Mouse (Mus musculus): ENCODE measurements around the gene Reep1. TPM values are rescaled to one million over a fixed set of nuclear protein-coding genes. Genes with fewer than 3 reads are reported as not detected.

Reep1 gene
- polyA plus RNA-seq, 1 experiment from 2014 or later: 16.8 TPM

DNA sequence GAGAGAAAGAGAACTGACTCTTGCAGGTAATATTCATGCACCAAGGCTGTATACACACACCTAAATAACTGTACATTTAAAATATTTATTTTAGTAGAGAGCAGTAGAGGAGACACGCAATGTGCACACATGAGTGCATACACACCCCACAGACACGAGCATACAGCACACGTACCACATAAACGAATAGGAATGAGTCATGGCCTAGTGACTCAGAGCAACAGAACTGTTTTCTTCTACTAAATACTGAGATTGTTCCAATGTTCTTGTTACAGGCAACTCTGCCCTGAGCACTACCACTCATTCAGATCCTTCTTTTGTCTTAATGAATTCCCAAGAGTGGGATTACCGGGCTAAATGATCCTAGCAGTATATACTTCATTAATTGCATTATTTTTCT lies 70.7 kb downstream of the Reep1 start:
- Histone ChIP-seq H3K4me2 (replicated peaks; ENCODE audit: low read depth, low read length) (no peak overlapping the region), H3K36me3 (ENCODE audit: control insufficient read depth, insufficient read depth, low read length) (no peaks in the 10 kb centered on the region), H3K9ac (replicated peaks; ENCODE audit: low read depth, low read length) (no peak overlapping the region), H3K27me3 (ENCODE audit: control insufficient read depth, insufficient read depth, low read length) (no peaks in the 10 kb centered on the region), H3K9me3 (ENCODE audit: control insufficient read depth, low read depth, low read length) (no peaks in the 10 kb centered on the region), H3K27ac (ENCODE audit: low read length) (no peak overlapping the region), H3K4me3 (ENCODE audit: low read depth, low read length) (no peak overlapping the region), H3K4me1 (ENCODE audit: control insufficient read depth, insufficient read depth, low read length) (no peaks in the 10 kb centered on the region)
- 85% methylated on average over 5 of the region's 5 CpGs for WGBS
- no peak for ATAC-seq (ENCODE audit: insufficient number of reproducible peaks, insufficient read depth, low FRiP score, low read depth)

DNA sequence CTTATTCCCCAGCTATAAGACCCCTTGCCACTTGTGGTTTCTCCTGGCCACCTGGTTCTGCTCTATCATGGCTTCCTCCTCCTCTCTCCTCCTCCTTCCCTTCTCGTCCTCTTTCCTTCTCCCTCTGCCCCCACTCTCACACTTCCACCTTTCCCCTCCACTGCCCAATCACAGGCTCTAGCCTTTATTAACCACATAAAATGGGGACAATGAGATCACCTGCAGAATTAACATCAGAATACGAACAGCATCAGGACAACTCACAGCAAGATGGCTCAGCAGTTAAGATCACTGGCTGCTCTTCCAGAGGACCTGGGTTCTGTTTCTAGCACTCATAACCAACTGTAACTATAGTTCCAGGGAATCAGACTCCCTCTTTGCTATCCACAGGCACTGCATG lies 72.5 kb downstream of the Reep1 start:
- H3K4me3 ChIP-seq (ENCODE audit: low read depth, low read length): no peak overlapping the region
- H3K9ac ChIP-seq (replicated peaks; ENCODE audit: low read depth, low read length): no peak overlapping the region
- no peak overlapping the region for H3K27ac ChIP-seq (ENCODE audit: low read length)
- H3K36me3 ChIP-seq (ENCODE audit: control insufficient read depth, insufficient read depth, low read length): no peaks in the 10 kb centered on the region
- WGBS: 77% methylated on average over 2 of the region's 2 CpGs
- no peaks in the 10 kb centered on the region for H3K9me3 ChIP-seq (ENCODE audit: control insufficient read depth, low read depth, low read length)
- no peak for ATAC-seq (ENCODE audit: insufficient number of reproducible peaks, insufficient read depth, low FRiP score, low read depth)
- H3K4me2 ChIP-seq (replicated peaks; ENCODE audit: low read depth, low read length): no peak overlapping the region
- H3K27me3 ChIP-seq (ENCODE audit: control insufficient read depth, insufficient read depth, low read length): no peaks in the 10 kb centered on the region
- H3K4me1 ChIP-seq (ENCODE audit: control insufficient read depth, insufficient read depth, low read length): no peaks in the 10 kb centered on the region

DNA sequence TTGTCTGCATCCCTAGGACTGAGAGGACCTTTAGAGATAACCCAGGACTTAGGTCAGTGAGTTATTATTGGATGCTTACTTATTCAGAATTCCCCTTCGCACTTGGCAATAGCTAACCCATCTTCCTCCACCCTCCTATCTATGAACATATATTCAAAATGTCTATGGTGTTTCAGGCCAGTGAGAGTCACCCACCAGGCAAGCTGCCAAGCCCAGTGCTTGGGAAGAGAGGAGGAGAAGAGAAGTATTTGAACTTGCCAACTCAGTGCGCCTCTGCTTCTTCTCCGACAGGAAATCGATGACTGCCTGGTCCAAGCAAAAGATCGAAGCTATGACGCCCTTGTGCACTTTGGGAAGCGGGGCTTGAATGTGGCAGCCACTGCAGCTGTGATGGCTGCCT lies 73.1 kb downstream of the Reep1 start:
- no peaks in the 10 kb centered on the region for H3K36me3 ChIP-seq (ENCODE audit: control insufficient read depth, insufficient read depth, low read length)
- 86% methylated on average over 7 of the region's 7 CpGs for WGBS
- no peaks in the 10 kb centered on the region for H3K9me3 ChIP-seq (ENCODE audit: control insufficient read depth, low read depth, low read length)
- no peak overlapping the region for H3K9ac ChIP-seq (replicated peaks; ENCODE audit: low read depth, low read length)
- ATAC-seq (ENCODE audit: insufficient number of reproducible peaks, insufficient read depth, low FRiP score, low read depth): no peak
- H3K27me3 ChIP-seq (ENCODE audit: control insufficient read depth, insufficient read depth, low read length): no peaks in the 10 kb centered on the region
- no peaks in the 10 kb centered on the region for H3K4me1 ChIP-seq (ENCODE audit: control insufficient read depth, insufficient read depth, low read length)
- H3K4me3 ChIP-seq (ENCODE audit: low read depth, low read length): no peak overlapping the region
- H3K27ac ChIP-seq (ENCODE audit: low read length): no peak overlapping the region
- H3K4me2 ChIP-seq (replicated peaks; ENCODE audit: low read depth, low read length): no peak overlapping the region

DNA sequence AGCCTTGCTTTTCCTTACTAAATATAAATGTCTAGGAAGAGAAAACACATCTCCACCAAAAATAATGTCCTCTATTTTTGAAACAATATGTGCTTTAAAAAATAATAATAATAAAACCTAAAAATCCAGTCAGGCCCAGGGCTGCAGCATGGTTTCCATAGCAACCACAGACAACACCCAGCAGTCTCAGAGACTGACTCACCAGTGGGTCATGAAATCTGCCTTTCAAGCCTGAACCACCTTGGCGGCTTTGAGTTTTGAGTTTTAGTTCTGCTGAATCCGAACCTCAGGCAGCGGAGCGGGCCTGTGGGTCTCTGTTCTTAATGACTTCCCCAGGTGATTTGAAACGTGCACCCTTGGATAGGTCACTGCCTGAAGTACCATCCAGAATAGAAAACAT lies 75.8 kb downstream of the Reep1 start:
- Histone ChIP-seq H3K4me3 (ENCODE audit: low read depth, low read length) (no peak overlapping the region), H3K4me1 (ENCODE audit: control insufficient read depth, insufficient read depth, low read length) (no peaks in the 10 kb centered on the region), H3K9ac (replicated peaks; ENCODE audit: low read depth, low read length) (no peak overlapping the region), H3K4me2 (replicated peaks; ENCODE audit: low read depth, low read length) (no peak overlapping the region), H3K9me3 (ENCODE audit: control insufficient read depth, low read depth, low read length) (no peaks in the 10 kb centered on the region), H3K27me3 (ENCODE audit: control insufficient read depth, insufficient read depth, low read length) (no peaks in the 10 kb centered on the region), H3K27ac (ENCODE audit: low read length) (no peak overlapping the region), H3K36me3 (ENCODE audit: control insufficient read depth, insufficient read depth, low read length) (no peaks in the 10 kb centered on the region)
- 92% methylated on average over 5 of the region's 5 CpGs for WGBS
- no peak for ATAC-seq (ENCODE audit: insufficient number of reproducible peaks, insufficient read depth, low FRiP score, low read depth)

DNA sequence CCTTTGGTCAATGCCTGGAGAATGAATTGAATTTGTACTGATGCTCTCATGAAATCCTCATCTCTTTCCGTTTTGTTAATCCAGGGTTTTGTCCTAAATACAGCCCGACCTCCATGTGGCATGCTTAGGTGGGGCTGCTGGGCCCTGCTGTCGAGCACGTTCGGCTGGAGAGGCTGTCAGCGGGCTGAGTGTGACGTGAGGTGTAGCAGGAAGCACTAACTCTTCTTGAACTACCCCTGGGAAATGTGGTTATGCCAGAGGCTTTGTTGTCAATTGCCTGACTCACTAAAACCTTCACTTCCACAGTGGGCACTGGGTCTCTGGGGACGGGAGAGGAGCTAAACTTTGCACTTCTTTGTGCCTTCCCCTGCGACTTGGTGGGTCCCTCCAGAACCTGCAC lies 81.0 kb downstream of the Reep1 start:
- H3K4me1 ChIP-seq (ENCODE audit: control insufficient read depth, insufficient read depth, low read length): no peaks in the 10 kb centered on the region
- ATAC-seq (ENCODE audit: insufficient number of reproducible peaks, insufficient read depth, low FRiP score, low read depth): no peak
- no peak overlapping the region for H3K9ac ChIP-seq (replicated peaks; ENCODE audit: low read depth, low read length)
- WGBS: 70% methylated on average over 9 of the region's 9 CpGs
- no peak overlapping the region for H3K4me2 ChIP-seq (replicated peaks; ENCODE audit: low read depth, low read length)
- no peaks in the 10 kb centered on the region for H3K36me3 ChIP-seq (ENCODE audit: control insufficient read depth, insufficient read depth, low read length)
- H3K4me3 ChIP-seq (ENCODE audit: low read depth, low read length): no peak overlapping the region
- H3K9me3 ChIP-seq (ENCODE audit: control insufficient read depth, low read depth, low read length): no peaks in the 10 kb centered on the region
- no peak overlapping the region for H3K27ac ChIP-seq (ENCODE audit: low read length)
- H3K27me3 ChIP-seq (ENCODE audit: control insufficient read depth, insufficient read depth, low read length): no peaks in the 10 kb centered on the region

DNA sequence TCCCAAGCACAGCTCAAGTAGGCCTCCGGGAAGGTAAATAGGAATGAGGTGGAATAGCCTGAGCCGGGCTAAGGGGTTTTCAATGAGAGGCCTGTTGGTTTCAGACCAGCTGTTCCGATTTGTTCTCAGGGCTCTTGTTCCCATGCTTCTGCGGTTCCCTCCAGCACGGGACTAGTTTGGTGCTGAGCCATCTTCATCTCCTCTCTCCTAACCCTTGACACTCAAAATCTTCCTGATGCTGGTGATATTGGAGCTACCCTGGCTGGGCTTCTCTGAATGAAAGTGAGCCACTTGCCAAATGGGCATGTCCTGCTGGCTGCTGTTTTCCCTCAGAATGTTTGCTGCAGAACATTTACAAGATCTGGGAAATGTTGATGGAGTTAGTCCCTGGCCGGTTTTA lies 84.4 kb downstream of the Reep1 start:
- Histone ChIP-seq H3K4me2 (replicated peaks; ENCODE audit: low read depth, low read length) (no peak overlapping the region), H3K4me3 (ENCODE audit: low read depth, low read length) (no peak overlapping the region), H3K9ac (replicated peaks; ENCODE audit: low read depth, low read length) (no peak overlapping the region), H3K4me1 (ENCODE audit: control insufficient read depth, insufficient read depth, low read length) (no peaks in the 10 kb centered on the region), H3K27me3 (ENCODE audit: control insufficient read depth, insufficient read depth, low read length) (no peaks in the 10 kb centered on the region), H3K27ac (ENCODE audit: low read length) (no peak overlapping the region), H3K9me3 (ENCODE audit: control insufficient read depth, low read depth, low read length) (no peaks in the 10 kb centered on the region), H3K36me3 (ENCODE audit: control insufficient read depth, insufficient read depth, low read length) (no peaks in the 10 kb centered on the region)
- WGBS: 80% methylated on average over 6 of the region's 6 CpGs
- ATAC-seq (ENCODE audit: insufficient number of reproducible peaks, insufficient read depth, low FRiP score, low read depth): no peak

DNA sequence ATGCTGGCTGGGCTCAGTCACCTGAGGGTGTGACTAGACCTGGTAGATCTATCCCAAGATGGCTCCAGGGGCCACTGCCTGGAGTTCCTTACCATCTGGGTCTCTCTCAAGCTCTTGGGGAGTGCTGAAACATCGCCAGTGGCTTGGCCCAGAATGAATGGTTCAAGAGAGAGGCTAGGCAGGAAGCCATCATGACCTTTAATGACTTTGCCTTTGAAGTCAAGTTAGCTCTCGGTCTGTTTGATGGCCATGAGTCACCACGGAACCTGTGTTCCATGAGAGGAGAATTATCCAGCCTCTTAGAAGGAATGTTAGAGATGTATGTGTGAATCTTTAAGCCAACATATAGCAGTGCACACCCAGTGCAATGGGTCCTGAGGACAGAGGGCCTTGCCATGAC lies 92.0 kb downstream of the Reep1 start:
- Histone ChIP-seq H3K9me3 (ENCODE audit: control insufficient read depth, low read depth, low read length) (no peaks in the 10 kb centered on the region), H3K4me1 (ENCODE audit: control insufficient read depth, insufficient read depth, low read length) (no peaks in the 10 kb centered on the region), H3K4me3 (ENCODE audit: low read depth, low read length) (no peak overlapping the region), H3K27ac (ENCODE audit: low read length) (no peak overlapping the region), H3K27me3 (ENCODE audit: control insufficient read depth, insufficient read depth, low read length) (no peaks in the 10 kb centered on the region), H3K4me2 (replicated peaks; ENCODE audit: low read depth, low read length) (no peak overlapping the region), H3K9ac (replicated peaks; ENCODE audit: low read depth, low read length) (no peak overlapping the region), H3K36me3 (ENCODE audit: control insufficient read depth, insufficient read depth, low read length) (no peaks in the 10 kb centered on the region)
- ATAC-seq (ENCODE audit: insufficient number of reproducible peaks, insufficient read depth, low FRiP score, low read depth): no peak
- WGBS: 73% methylated on average over 3 of the region's 3 CpGs

DNA sequence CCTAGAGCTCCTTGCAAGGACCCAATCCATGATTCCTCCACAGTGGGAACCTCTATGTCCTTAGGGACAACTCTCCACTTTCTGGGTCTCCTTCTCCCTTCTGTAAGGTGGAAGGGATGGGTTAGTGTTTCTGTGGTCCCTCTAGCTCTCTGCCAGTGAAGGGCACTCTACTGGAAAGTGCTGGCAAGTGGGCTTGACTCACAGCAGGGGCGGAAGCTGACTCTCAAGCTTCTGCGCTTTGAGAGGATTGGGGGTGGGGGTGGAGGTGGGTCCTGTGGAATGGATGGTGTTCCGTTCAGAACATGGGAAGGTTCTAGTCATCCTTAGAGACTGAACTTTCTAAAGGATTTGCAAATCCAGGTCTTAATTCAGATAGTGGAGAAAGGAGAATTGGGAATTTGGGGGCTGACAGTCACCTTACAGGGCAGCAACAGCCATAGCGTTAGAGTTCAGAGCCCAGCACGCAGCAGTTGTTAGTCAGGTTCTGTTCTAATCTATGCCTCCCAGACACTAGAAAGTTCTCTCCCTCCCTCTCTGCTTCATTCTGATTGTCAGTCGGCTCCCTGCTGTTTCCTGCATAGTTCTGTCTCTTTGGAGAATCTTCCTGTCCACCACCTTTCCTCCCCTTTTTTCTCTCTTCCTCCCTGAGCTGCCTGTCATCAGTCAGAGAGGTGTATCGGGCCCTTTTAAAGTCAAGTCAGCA lies 93.8 kb downstream of the Reep1 start:
- Histone ChIP-seq H3K9me3 (ENCODE audit: control insufficient read depth, low read depth, low read length) (no peaks in the 10 kb centered on the region), H3K9ac (replicated peaks; ENCODE audit: low read depth, low read length) (no peak overlapping the region), H3K4me2 (replicated peaks; ENCODE audit: low read depth, low read length) (no peak overlapping the region), H3K27me3 (ENCODE audit: control insufficient read depth, insufficient read depth, low read length) (no peaks in the 10 kb centered on the region), H3K27ac (ENCODE audit: low read length) (no peak overlapping the region), H3K4me1 (ENCODE audit: control insufficient read depth, insufficient read depth, low read length) (no peaks in the 10 kb centered on the region), H3K4me3 (ENCODE audit: low read depth, low read length) (no peak overlapping the region), H3K36me3 (ENCODE audit: control insufficient read depth, insufficient read depth, low read length) (no peaks in the 10 kb centered on the region)
- WGBS: 58% methylated on average over 7 of the region's 7 CpGs
- ATAC-seq (ENCODE audit: insufficient number of reproducible peaks, insufficient read depth, low FRiP score, low read depth): no peak

DNA sequence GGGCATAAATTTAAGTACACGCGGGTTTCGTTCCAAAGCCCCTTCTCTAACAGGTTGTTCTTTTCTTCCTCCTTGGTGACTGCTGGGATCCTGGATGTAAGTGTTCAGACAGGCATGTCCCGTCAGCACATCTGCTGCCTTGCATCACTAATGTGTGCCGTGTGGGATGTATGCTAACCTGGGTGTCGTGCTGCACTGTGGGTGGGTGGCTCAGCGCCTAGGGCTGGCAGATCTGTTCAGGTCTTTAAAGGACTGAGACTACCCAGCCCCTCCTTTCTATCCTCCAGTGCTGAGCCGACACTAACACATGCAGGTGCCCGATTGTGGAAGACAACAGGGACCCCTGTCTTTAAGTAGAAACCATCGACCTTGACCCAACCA lies 94.3 kb downstream of the Reep1 start:
- Histone ChIP-seq H3K9me3 (ENCODE audit: control insufficient read depth, low read depth, low read length) (no peaks in the 10 kb centered on the region), H3K36me3 (ENCODE audit: control insufficient read depth, insufficient read depth, low read length) (no peaks in the 10 kb centered on the region), H3K27me3 (ENCODE audit: control insufficient read depth, insufficient read depth, low read length) (no peaks in the 10 kb centered on the region), H3K4me1 (ENCODE audit: control insufficient read depth, insufficient read depth, low read length) (no peaks in the 10 kb centered on the region; the same call in 1 of the 2 replicates), H3K4me2 (replicated peaks; ENCODE audit: low read depth, low read length) (no peak overlapping the region), H3K27ac (ENCODE audit: low read length) (no peak overlapping the region), H3K4me3 (ENCODE audit: low read depth, low read length) (no peak overlapping the region), H3K9ac (replicated peaks; ENCODE audit: low read depth, low read length) (no peak overlapping the region)
- ATAC-seq (ENCODE audit: insufficient number of reproducible peaks, insufficient read depth, low FRiP score, low read depth): no peak
- WGBS: 68% methylated on average over 10 of the region's 10 CpGs
